Mouse (Mus musculus) ES-Bruce4 (cell line): ENCODE measurements around the gene Gemin6. TPM values are rescaled to one million over a fixed set of nuclear protein-coding genes. Genes with fewer than 3 reads are reported as not detected.
"Not testable (repeated sequence)": the region's sequence is repeated elsewhere in the genome, so short reads cannot be mapped to it uniquely, and the experiment has no call there.

Source experiments
- H3K27ac ChIP-seq: 2 replicates; pipeline ENCODE4 v1.5.1; 2012; ENCODE audit warnings: low read length, inconsistent platforms; ENCODE audit not compliant: insufficient read depth
- H3K27me3 ChIP-seq: 2 replicates; pipeline ENCODE4 v1.6.1; 2012; ENCODE audit warnings: mild to moderate bottlenecking, low read length, inconsistent platforms; ENCODE audit not compliant: control insufficient read depth, poor library complexity, insufficient read depth, severe bottlenecking
- H3K36me3 ChIP-seq: 2 replicates; pipeline ENCODE4 v1.6.1; 2012; ENCODE audit warnings: inconsistent platforms, mild to moderate bottlenecking, low read length, moderate library complexity; ENCODE audit not compliant: control insufficient read depth, poor library complexity, insufficient read depth, severe bottlenecking
- H3K4me1 ChIP-seq: one replicate; pipeline ENCODE4 v1.8.1; 2011; ENCODE audit warnings: low read length; ENCODE audit not compliant: control insufficient read depth, insufficient read depth
- H3K4me3 ChIP-seq: 2 replicates; pipeline ENCODE4 v1.5.1; 2011; ENCODE audit warnings: low read depth, mild to moderate bottlenecking, low read length
- H3K9ac ChIP-seq: 2 replicates; pipeline ENCODE4 v1.6.1; 2012; ENCODE audit warnings: low read depth, mild to moderate bottlenecking, inconsistent platforms; ENCODE audit not compliant: poor library complexity, severe bottlenecking
- H3K9me3 ChIP-seq: replicated peaks from 2 replicates; pipeline ENCODE4 v1.6.1; 2012; ENCODE audit warnings: mild to moderate bottlenecking, low read length, inconsistent platforms; ENCODE audit not compliant: control insufficient read depth, poor library complexity, insufficient read depth, severe bottlenecking
- CTCF ChIP-seq: IDR thresholded peaks from one replicate; pipeline ENCODE4 v1.8.1; 2011; ENCODE audit warnings: low read depth, low read length
- EP300 ChIP-seq: IDR thresholded peaks from 2 replicates; pipeline ENCODE4 v1.6.1; 2011; ENCODE audit warnings: low read depth, low read length; ENCODE audit not compliant: insufficient read depth
- POLR2A ChIP-seq: IDR thresholded peaks from one replicate; pipeline ENCODE4 v1.8.1; 2011; ENCODE audit warnings: low read length; ENCODE audit not compliant: insufficient read depth
- polyA plus RNA-seq: library from polyadenylated mRNA; stranded (reverse); fragments of >200 nt; gene quantifications from 2 replicates; pipeline ENCODE4 v1.2.4, GENCODE M21; 2011; ENCODE audit warnings: low read depth; ENCODE audit not compliant: missing spikeins, insufficient read depth, insufficient read length

Gene Gemin6
- polyA plus RNA-seq, 1 experiment = 45.8 TPM

GRCm38 (mm10) chr17:80255208-80255607 is 31.0 kb downstream of the Gemin6 start:
- H3K27ac ChIP-seq = peak overlapping the region; percentile 98
- no peaks in the 10 kb centered on the region for H3K27me3 ChIP-seq
- H3K9ac ChIP-seq = peak overlapping the region; percentile 77
- peak overlapping the region; percentile 25 for H3K4me3 ChIP-seq
- peaks cover 2% of the 10 kb centered on the region for H3K4me1 ChIP-seq
- H3K9me3 ChIP-seq = peaks cover 9% of the 10 kb centered on the region
- peaks cover 33% of the 10 kb centered on the region for H3K36me3 ChIP-seq
- peak; percentile 18 for TF ChIP-seq POLR2A
- TF ChIP-seq CTCF = no peak
- peak; percentile 98 for TF ChIP-seq EP300

- H3K9me3 ChIP-seq = no peaks in the 10 kb centered on the region; the same call in 1 of the 2 replicates
- TF ChIP-seq CTCF (no peak), EP300 (no peak), POLR2A (no peak)
- H3K4me3 ChIP-seq = no peak overlapping the region
- no peak overlapping the region for H3K9ac ChIP-seq
- H3K36me3 ChIP-seq = peaks cover 28% of the 10 kb centered on the region
- no peaks in the 10 kb centered on the region for H3K4me1 ChIP-seq
- H3K27ac ChIP-seq = no peak overlapping the region
- no peaks in the 10 kb centered on the region for H3K27me3 ChIP-seq
These were observed 42.8 kb downstream of the Gemin6 start for GRCm38 (mm10) chr17:80267065-80267464.

GRCm38 (mm10) chr17:80268151-80268550 is 43.9 kb downstream of the Gemin6 start:
- Histone ChIP-seq H3K4me1 (no peaks in the 10 kb centered on the region), H3K27me3 (no peaks in the 10 kb centered on the region), H3K9me3 (no peaks in the 10 kb centered on the region; the same call in 1 of the 2 replicates), H3K4me3 (no peak overlapping the region), H3K9ac (no peak overlapping the region), H3K36me3 (peaks cover 28% of the 10 kb centered on the region), H3K27ac (no peak overlapping the region)
- TF ChIP-seq EP300 (no peak), POLR2A (no peak), CTCF (no peak)

GRCm38 (mm10) chr17:80270622-80271021 is 46.4 kb downstream of the Gemin6 start:
- not testable (repeated sequence) for H3K9ac ChIP-seq, H3K9me3 ChIP-seq, H3K4me3 ChIP-seq, H3K27ac ChIP-seq, H3K27me3 ChIP-seq, H3K4me1 ChIP-seq
- peaks cover 30% of the 10 kb centered on the region for H3K36me3 ChIP-seq

Other genes starting within 250 kb of the Gemin6 start
- gene Hnrnpll, start 162.1 kb upstream of the Gemin6 start, polyA plus RNA-seq = 73.4 and 77.4 TPM in 2 replicates
- 15.1 and 17.5 TPM in 2 replicates for gene Galm, start 97.0 kb upstream of the Gemin6 start, polyA plus RNA-seq
- gene Srsf7, start 17.1 kb upstream of the Gemin6 start, polyA plus RNA-seq = 328 and 372 TPM in 2 replicates
- gene Ttc39d, start 17.0 kb upstream of the Gemin6 start, polyA plus RNA-seq = not detected in 2 replicates
- gene Morn2, start 65.8 kb downstream of the Gemin6 start, polyA plus RNA-seq = 7.5 and 8.0 TPM in 2 replicates
- 19.7 and 26.4 TPM in 2 replicates for gene Dhx57, start 66.0 kb downstream of the Gemin6 start, polyA plus RNA-seq
- gene Arhgef33, start 83.0 kb downstream of the Gemin6 start, polyA plus RNA-seq = not detected in 2 replicates
- not detected in 2 replicates for gene Gm10190, start 149.1 kb downstream of the Gemin6 start, polyA plus RNA-seq